Mouse (Mus musculus) spleen, adult 2 months (tissue): ENCODE measurements around the gene Pde4d.

ENCODE experiments used
- CTCF ChIP-seq: fragments of 200-500 bp; IDR thresholded peaks from 2 replicates; pipeline ENCODE4 v1.5.1; 2011; ENCODE audit warnings: mild to moderate bottlenecking, inconsistent platforms; ENCODE audit not compliant: insufficient read depth, insufficient read length, insufficient replicate concordance; ENCODE audit errors: extremely low read depth
- POLR2A ChIP-seq: fragments of 200-500 bp; IDR thresholded peaks from 2 replicates; pipeline ENCODE4 v1.6.1; 2011; ENCODE audit warnings: low read depth, low read length, inconsistent platforms

- TF ChIP-seq CTCF (no peak), POLR2A (no peak)
Measured at GRCm38 (mm10) chr13:109599711-109600110, 1150.0 kb downstream of the Pde4d start.
